9 mouse cellular contexts compared by ENCODE assay signal in genomic region chr16:20237426-20237825, GRCm38 (mm10). TPM values are rescaled to one million over a fixed set of nuclear protein-coding genes. Genes with fewer than 3 reads are reported as not detected.
DNase-seq lines count a peak whose midpoint lies in the region; ATAC-seq and TF ChIP-seq lines count a peak whose summit lies in the region.
"Had no signal": no experiment of that assay in that cellular context is flagged by ENCODE, and none has a peak within 500 bp of the region (broad histone marks: within the 10 kb centered on the region; RNA-seq: fewer than 3 reads in every experiment).

No protein-coding gene starts in this region.

- no peaks in the 10 kb centered on the region for H3K27me3 ChIP-seq in forebrain, embryonic 14.5 days (replicated peaks; ENCODE audit: control insufficient read depth, insufficient read depth, low read length)
- H3K27me3 ChIP-seq in forebrain, embryonic 10.5 days (ENCODE audit: poor library complexity, severe bottlenecking) = peaks cover 37% of the 10 kb centered on the region
- peaks cover 7% of the 10 kb centered on the region; the same call in 1 of the 2 replicates for H3K27me3 ChIP-seq in midbrain, embryonic 12.5 days
- peaks cover 1% of the 10 kb centered on the region; the same call in 1 of the 2 replicates for H3K27me3 ChIP-seq in midbrain, embryonic 15.5 days (replicated peaks)
- H3K27me3 ChIP-seq in neural tube, embryonic 13.5 days = peaks cover 7% of the 10 kb centered on the region; the same call in 1 of the 2 replicates
- H3K27me3 ChIP-seq in intestine, postnatal 0 days (replicated peaks; ENCODE audit: control insufficient read depth, insufficient read depth, low read length) = peaks cover 9% of the 10 kb centered on the region; the same call in 1 of the 2 replicates

- DNase-seq in forebrain, embryonic 14.5 days (ENCODE audit: low spot score) = peak; percentile 19
- no peak for DNase-seq in forebrain, embryonic 10.5 days (ENCODE audit: extremely low spot score, low spot score)
- peak; percentile 25 for DNase-seq in embryo, embryonic 10 days (ENCODE audit: low spot score)
- no peak for DNase-seq in spleen, postnatal 36 days (ENCODE audit: low spot score in 2 of 2)
- DNase-seq: liver had no signal

- no peaks in the 10 kb centered on the region for H3K9me3 ChIP-seq in forebrain, embryonic 14.5 days (replicated peaks; ENCODE audit: control insufficient read depth, low read length)
- no peaks in the 10 kb centered on the region for H3K9me3 ChIP-seq in forebrain, embryonic 10.5 days
- H3K9me3 ChIP-seq in midbrain, embryonic 12.5 days = no peaks in the 10 kb centered on the region
- H3K9me3 ChIP-seq in midbrain, embryonic 15.5 days = no peaks in the 10 kb centered on the region
- no peaks in the 10 kb centered on the region for H3K9me3 ChIP-seq in neural tube, embryonic 13.5 days
- H3K9me3 ChIP-seq in intestine, postnatal 0 days (ENCODE audit: control insufficient read depth) = no peaks in the 10 kb centered on the region

- no peak overlapping the region for H3K4me2 ChIP-seq in forebrain, embryonic 14.5 days (ENCODE audit: low read length)
- H3K4me2 ChIP-seq in midbrain, embryonic 12.5 days (replicated peaks) = no peak overlapping the region
- H3K4me2 ChIP-seq in midbrain, embryonic 15.5 days = no peak overlapping the region
- no peak overlapping the region for H3K4me2 ChIP-seq in neural tube, embryonic 13.5 days
- H3K4me2 ChIP-seq in intestine, postnatal 0 days (replicated peaks; ENCODE audit: low read depth) = no peak overlapping the region

- 0 out of 2 replicates have a peak, but pooled peaks cover 18% of the 10 kb centered on the region for H3K36me3 ChIP-seq in forebrain, embryonic 14.5 days (ENCODE audit: control insufficient read depth, insufficient read depth, low read length)
- peaks cover 25% of the 10 kb centered on the region for H3K36me3 ChIP-seq in forebrain, embryonic 10.5 days (replicated peaks)
- peaks cover 10% of the 10 kb centered on the region for H3K36me3 ChIP-seq in midbrain, embryonic 12.5 days
- no peaks in the 10 kb centered on the region for H3K36me3 ChIP-seq in midbrain, embryonic 15.5 days (replicated peaks)
- peaks cover 28% of the 10 kb centered on the region for H3K36me3 ChIP-seq in neural tube, embryonic 13.5 days
- no peaks in the 10 kb centered on the region; the same call in 1 of the 2 replicates for H3K36me3 ChIP-seq in intestine, postnatal 0 days (ENCODE audit: control insufficient read depth, insufficient read depth)

- 0 out of 2 replicates have a peak overlapping the region, but pooled peaks have one; percentile 36 for H3K27ac ChIP-seq in forebrain, embryonic 14.5 days (ENCODE audit: low read depth, low read length)
- H3K27ac ChIP-seq in forebrain, embryonic 10.5 days = no peak overlapping the region
- peak overlapping the region; percentile 15; the same call in 1 of the 2 replicates for H3K27ac ChIP-seq in midbrain, embryonic 12.5 days (replicated peaks)
- no peak overlapping the region for H3K27ac ChIP-seq in midbrain, embryonic 15.5 days
- H3K27ac ChIP-seq in neural tube, embryonic 13.5 days (replicated peaks) = peak overlapping the region; percentile 24; the same call in 1 of the 2 replicates
- H3K27ac ChIP-seq in intestine, postnatal 0 days (ENCODE audit: low read depth, low read length) = no peak overlapping the region

- peak; percentile 18; the same call in 1 of the 2 replicates for ATAC-seq in forebrain, embryonic 14.5 days
- ATAC-seq in midbrain, embryonic 12.5 days (ENCODE audit: low FRiP score, low read depth) = no peak
- ATAC-seq in midbrain, embryonic 15.5 days (replicated peaks) = no peak
- ATAC-seq in neural tube, embryonic 13.5 days (ENCODE audit: low read depth) = no peak
- ATAC-seq in intestine, postnatal 0 days = no peak

- no peak overlapping the region for H3K4me3 ChIP-seq in forebrain, embryonic 14.5 days (ENCODE audit: low read depth, low read length)
- no peak overlapping the region for H3K4me3 ChIP-seq in forebrain, embryonic 10.5 days
- H3K4me3 ChIP-seq in midbrain, embryonic 12.5 days = no peak overlapping the region
- no peak overlapping the region for H3K4me3 ChIP-seq in midbrain, embryonic 15.5 days
- H3K4me3 ChIP-seq in neural tube, embryonic 13.5 days = no peak overlapping the region
- no peak overlapping the region for H3K4me3 ChIP-seq in intestine, postnatal 0 days (ENCODE audit: low read depth, low read length)

- WGBS in forebrain, embryonic 14.5 days = 57% methylated on average over 4 of the region's 4 CpGs
- 63% methylated on average over 4 of the region's 4 CpGs for WGBS in forebrain, embryonic 10.5 days
- WGBS in midbrain, embryonic 12.5 days = 32% methylated on average over 4 of the region's 4 CpGs
- 30% methylated on average over 4 of the region's 4 CpGs for WGBS in midbrain, embryonic 15.5 days
- 55% methylated on average over 4 of the region's 4 CpGs for WGBS in neural tube, embryonic 13.5 days
- WGBS in intestine, postnatal 0 days = 79% methylated on average over 4 of the region's 4 CpGs

- no peak for TF ChIP-seq CTCF in intestine, postnatal 0 days (IDR thresholded peaks at IDR 0.05; ENCODE audit: low read depth)

- H3K9ac ChIP-seq in forebrain, embryonic 14.5 days (ENCODE audit: low read length) = no peak overlapping the region
- no peak overlapping the region for H3K9ac ChIP-seq in midbrain, embryonic 12.5 days (replicated peaks)
- H3K9ac ChIP-seq in midbrain, embryonic 15.5 days = no peak overlapping the region
- H3K9ac ChIP-seq in neural tube, embryonic 13.5 days = no peak overlapping the region
- no peak overlapping the region for H3K9ac ChIP-seq in intestine, postnatal 0 days (ENCODE audit: low read depth, low read length)

- no peaks in the 10 kb centered on the region for H3K4me1 ChIP-seq in forebrain, embryonic 14.5 days (ENCODE audit: control insufficient read depth, insufficient read depth, low read length)
- peaks cover 26% of the 10 kb centered on the region for H3K4me1 ChIP-seq in forebrain, embryonic 10.5 days
- H3K4me1 ChIP-seq in midbrain, embryonic 12.5 days = peaks cover 9% of the 10 kb centered on the region; the same call in 1 of the 2 replicates
- H3K4me1 ChIP-seq in midbrain, embryonic 15.5 days = peaks cover 16% of the 10 kb centered on the region
- peaks cover 18% of the 10 kb centered on the region for H3K4me1 ChIP-seq in neural tube, embryonic 13.5 days (replicated peaks)
- no peaks in the 10 kb centered on the region for H3K4me1 ChIP-seq in intestine, postnatal 0 days (replicated peaks; ENCODE audit: control insufficient read depth, insufficient read depth, low read length)

RNA-seq across cellular contexts. Expression of gene Map6d1, which starts 3.7 kb away (rescaled TPM):
- 2.4 and 3.3 TPM in 2 replicates for polyA plus RNA-seq in forebrain, embryonic 14.5 days (2014; fragmentation: Nextera tagmentation; extraction: Ambion mirVana)
- 1.0 and 1.6 TPM in 2 replicates for polyA plus RNA-seq in forebrain, embryonic 10.5 days (2016; fragmentation: Nextera tagmentation; extraction: Ambion mirVana)
- 1.3 and 1.6 TPM in 2 replicates for polyA plus RNA-seq in midbrain, embryonic 12.5 days (2016; fragmentation: Nextera tagmentation; extraction: Ambion mirVana)
- 5.6 and 6.8 TPM in 2 replicates for polyA plus RNA-seq in midbrain, embryonic 15.5 days (2015; fragmentation: Nextera tagmentation; extraction: Ambion mirVana)
- 3.9 and 4.4 TPM in 2 replicates for polyA plus RNA-seq in neural tube, embryonic 13.5 days (2015; fragmentation: Nextera tagmentation; extraction: Ambion mirVana)
- polyA plus RNA-seq in intestine, postnatal 0 days (2015; fragmentation: Nextera tagmentation; extraction: Ambion mirVana) = 0.09 and 0.10 TPM in 2 replicates

Comparison
In these comparisons a context has a peak if more than half of its experiments do, and no peak if none do; other contexts are left out.
1. DNase-seq: peak in forebrain, embryonic 14.5 days (single experiment) and embryo, embryonic 10 days (single experiment); none in forebrain, embryonic 10.5 days (single experiment) and spleen, postnatal 36 days (0 of 2).
2. H3K27ac ChIP-seq: peak in forebrain, embryonic 14.5 days (single experiment), midbrain, embryonic 12.5 days (single experiment) and neural tube, embryonic 13.5 days (single experiment); none in forebrain, embryonic 10.5 days (single experiment), midbrain, embryonic 15.5 days (single experiment) and intestine, postnatal 0 days (single experiment).